Mouse (Mus musculus): ENCODE data around the gene Samd11.

The Samd11 gene

DNA sequence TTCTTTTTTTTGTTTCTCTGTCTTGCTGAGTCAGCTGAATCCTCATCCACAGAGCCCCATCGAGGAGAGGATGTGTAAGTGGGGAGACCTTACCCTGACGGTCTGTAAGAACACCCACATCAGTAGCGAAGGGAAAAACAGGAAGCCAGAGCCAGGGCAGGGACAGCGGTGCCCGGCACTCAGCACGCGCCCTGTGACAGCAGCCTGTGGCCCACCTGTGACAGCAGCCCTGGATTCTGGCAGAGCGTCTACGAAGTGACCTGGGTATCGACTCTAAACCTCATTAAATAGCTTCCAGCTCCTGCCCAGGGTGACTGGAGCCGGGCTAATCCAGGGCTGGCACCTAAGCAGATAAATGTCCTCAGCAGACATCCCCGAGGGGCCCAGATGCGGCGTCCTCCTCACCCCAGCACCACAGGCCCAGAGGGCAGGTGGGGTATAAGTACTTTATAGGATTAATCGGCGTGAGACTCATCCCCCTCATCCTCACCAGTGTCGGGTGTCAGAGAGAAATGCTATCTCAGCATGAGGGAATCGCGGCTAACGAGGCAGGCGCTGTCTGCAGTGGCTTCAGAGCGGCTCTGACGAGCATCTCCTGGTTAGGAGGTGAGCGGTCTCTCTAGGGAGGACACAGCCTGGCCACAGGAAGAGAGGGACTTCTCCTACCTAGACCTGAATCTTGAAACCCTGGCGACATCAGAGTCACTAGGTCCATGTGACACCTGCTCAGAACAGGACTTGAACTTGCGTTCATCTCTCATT, at the start of gene Samd11:
Gene Samd11, minus strand, starts transcription at position 580 of the 762 bp plus-strand sequence.
- CTCF ChIA-PET: no interaction called here

DNA sequence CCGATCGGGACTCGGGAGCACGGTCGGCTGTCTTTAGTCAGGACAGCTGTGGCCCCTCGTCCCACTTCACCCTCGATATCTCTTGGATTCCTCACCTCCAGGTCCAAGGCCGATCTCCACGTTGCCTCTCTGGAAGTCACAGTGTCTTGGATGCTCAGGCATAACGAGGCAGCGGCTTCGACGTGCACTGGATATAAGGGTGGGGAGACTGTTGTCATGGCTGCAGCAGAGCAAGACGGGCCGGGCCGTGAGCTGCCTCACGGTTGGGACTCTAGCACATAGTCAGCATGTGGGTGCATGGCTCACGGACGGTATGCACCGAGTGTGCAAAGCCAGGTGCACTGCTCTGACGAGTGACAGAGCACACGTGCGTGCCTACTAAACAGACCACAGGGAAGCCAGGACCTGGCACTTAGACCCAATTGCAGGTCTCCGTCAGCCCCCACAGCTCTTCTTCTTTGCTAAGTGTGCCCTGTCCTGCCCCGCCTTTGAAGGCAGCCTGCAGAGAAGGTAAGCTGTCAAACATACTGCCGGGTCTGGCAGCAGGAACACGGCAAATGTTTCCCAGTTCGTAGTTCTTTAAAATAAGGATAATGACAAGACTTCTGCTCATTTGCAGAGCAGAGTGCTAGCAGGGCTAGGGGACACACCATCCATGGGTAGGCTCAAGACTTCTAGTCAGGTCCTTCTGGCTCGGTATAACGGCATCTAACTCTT, 938 bp downstream of the Samd11 start:
- CTCF ChIA-PET: no interaction called here

DNA sequence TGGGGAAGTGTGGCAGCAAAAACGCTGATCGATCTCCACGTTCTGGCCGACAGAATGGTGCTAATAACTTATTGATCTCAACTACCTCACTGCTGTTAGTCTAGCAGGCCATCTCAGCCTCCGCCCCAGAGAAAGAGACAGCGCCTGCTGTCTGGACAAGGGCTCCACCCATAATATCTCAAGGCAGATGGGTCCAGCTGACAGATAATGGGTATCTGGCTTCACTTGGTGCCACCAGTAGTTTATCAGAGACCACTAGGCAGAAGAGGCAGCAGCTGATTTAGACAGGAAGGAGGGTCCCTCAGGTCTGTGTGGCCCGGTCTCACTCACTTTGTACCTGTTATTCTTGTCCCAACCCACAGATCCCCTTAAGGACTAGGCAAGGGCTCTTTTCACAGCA, 2.4 kb downstream of the Samd11 start:
- CTCF ChIA-PET: no interaction called here

DNA sequence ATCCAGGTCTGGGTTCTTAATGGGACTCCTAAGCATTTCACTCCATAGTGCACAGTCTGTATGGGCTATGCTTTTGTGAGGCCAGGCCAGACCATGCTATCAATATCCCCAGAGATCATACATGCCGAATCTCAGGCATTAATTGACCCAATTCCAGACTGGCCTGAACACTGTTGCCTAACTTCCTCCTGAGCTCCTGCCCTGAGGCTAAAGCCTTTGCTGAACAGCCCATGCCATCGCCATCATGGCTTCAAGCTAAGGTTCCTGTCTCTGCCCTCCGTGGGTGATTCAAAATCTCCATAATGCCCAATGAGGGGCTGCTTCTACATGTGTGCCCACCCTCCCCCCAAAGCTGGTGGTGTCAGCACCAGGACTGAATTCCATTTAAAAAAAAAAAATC, 2.8 kb downstream of the Samd11 start:
- CTCF ChIA-PET: interaction anchor here (0.6 kb wide), 1 partner anchor 1053 kb away, joined by 3 read pairs; no protein-coding TSS in a partner anchor

DNA sequence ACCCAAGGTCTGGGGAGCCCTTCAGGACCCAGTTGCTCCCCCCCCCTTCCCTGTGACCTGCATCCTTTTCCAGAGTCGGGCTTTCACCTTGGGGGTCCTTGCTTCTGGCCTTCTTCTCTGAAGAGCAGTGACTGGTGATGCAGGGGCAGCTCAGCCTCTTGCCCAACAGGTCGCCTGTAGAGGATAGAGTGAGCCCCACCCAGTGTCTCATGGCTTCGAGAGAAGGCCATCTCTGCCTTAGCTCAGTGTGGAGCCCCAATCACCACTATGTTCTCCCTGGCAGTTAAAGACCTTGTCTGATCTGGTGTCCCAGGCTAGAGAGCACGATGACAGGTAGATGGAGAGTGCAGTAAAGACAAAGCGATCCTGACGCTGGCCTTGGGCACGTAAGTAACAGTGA, 3.3 kb downstream of the Samd11 start:
- CTCF ChIA-PET: interaction anchor here (0.6 kb wide), 1 partner anchor 1052 kb away, joined by 3 read pairs; no protein-coding TSS in a partner anchor

DNA sequence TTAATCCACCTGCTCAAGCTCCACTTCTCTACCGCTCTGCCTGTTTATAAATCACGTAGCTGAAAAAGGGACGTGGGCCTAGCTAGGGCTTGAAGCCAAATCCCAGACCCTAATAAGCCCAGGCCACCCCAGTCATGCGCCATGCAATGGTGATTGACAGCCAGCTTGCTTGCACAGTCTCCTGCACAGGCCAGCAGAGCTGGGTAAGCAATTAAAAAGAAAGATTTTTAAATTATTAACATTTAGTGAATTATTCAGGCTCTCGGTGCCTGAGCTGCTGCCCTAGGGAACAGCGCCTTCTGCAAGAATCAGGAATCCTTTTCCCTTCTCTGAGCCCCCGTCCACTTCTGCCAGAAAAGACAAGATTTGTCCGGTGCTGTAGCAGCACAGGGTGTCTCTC, 4.4 kb downstream of the Samd11 start:
- CTCF ChIA-PET: no interaction called here

DNA sequence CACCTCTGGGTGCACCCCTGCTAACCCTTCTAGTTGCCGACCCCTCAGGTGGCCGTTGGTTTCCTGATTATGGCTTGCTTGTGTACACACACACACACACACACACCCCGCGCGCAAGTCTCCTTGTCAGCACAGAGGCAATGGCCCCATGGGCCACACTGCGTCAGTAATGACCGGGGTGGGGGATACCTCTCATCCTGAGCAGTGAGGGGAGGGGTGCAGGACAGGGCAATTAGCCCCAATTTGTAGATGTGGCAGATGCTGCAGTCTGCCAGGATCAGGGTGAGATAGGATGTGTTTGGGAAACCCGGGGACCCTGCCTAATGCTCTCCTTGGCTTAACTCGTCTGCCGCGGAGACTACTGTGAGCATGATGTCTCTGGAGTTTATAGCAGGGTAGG, 5.9 kb downstream of the Samd11 start:
- CTCF ChIA-PET: no interaction called here

DNA sequence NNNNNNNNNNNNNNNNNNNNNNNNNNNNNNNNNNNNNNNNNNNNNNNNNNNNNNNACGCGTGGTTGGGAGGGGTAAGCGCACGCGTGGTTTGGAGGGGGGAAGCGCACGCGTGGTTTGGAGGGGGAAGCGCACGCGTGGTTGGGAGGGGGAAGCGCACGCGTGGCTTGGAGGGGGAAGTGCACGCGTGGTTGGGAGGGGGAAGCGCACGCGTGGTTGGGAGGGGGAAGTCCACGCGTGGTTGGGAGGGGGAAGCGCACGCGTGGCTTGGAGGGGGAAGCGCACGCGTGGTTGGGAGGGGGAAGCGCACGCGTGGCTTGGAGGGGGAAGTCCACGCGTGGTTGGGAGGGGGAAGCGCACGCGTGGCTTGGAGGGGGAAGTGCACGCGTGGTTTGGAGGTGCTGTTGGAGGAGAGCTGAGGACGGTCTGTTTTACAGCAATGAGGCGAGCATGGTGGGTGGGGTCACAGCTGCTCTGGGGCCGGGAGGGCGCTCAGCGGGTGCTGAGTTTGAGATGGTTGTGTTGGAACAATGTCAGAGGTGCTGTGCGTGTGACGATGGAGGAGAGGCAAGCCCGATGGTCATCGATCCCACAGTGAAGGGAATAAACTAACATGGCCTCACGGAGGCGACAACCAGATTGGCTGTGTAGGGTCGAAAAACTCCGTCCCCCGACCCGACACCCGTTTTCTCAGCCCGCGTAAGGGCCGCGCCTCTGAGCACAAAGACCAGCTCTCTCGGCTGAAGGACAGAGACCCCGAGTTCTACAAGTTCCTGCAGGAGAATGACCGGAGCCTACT, 18.6 kb downstream of the Samd11 start:
- CTCF ChIA-PET: no interaction called here

DNA sequence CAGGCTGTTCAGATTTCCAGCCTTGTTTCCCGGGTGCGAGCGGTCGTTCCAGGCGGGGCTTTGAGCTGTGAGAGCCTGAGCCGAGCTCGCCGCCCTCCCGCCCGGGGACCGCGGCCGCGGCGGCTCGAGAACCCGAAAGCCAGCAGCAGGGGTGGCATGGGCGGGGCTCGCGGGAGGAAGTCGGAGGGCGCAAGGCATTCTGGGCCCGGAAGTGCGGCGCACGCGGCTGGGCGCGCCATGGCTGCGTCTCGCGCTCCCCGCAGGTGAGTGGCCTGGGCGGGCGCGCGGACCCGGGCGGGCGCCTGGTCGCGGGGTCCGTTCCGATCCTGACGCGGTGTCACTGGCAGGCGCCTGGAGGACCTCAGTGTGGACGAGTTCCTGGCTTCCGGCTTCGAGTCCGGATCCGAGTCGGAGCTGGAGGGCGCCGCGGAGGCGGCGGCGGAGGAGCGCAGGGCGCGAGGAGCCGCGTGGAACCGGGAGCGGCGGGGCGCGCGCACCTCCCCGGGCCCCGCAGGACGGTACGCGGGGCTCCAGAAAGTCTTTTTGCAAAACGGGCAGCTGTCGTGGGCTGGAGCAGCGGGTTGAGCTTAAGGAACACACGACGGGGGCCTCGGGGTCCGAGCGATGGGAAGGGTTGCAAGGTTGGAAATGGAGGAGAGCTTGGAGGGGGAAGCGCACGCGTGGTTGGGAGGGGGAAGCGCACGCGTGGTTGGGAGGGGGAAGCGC, 19.5 kb downstream of the Samd11 start, which contains the start of gene Noc2l:
Gene Noc2l, plus strand, starts transcription at position 203 of the 726 bp plus-strand sequence.
- CTCF ChIA-PET: no interaction called here

DNA sequence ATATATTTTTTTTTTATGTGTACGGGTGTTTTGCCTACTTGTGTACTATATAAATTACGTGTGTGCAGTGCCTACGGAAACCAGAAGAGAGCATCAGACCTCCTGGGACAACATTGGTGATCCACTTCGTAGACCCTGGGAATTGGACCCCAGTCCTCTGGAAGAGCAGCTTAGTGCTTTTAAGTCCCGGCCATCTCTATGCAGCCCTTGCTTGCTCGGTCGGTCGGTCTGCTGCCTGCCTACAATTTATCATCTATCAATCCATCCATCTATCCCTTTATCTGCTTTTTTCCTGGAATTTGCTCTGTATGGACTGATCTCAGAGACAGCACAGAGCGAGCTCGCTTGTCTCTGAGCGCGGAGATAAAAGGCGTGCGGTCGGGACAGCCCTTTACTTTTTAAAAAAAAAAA, 20.1 kb downstream of the Samd11 start:
- CTCF ChIA-PET: interaction anchor here (0.7 kb wide), 1 partner anchor 124 kb away, joined by 3 read pairs; no protein-coding TSS in a partner anchor

DNA sequence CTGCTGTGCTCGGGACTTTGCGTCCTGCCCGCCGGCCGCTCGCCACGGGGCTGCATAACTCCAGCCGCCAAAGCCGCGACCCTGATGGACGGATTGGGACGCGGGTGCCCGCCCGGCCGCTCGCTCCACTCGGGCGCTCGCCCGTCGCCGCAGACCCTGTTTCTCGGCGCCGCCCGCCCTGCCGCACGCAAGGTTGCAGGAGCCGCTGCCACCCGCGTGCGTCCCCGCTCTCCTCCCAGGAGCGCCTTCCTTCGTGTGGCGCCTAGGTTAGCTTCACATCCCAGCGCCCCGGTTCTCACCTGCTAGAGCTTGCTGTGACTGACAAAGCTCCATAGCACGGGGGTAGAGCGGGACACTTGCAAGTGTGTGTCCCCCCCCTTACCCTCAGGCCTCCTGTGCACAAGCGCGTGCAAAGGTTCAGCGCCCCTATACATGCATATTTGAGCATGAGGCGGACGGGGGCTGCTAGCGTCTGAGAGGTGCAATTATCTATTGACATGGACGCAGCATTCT, 20.7 kb downstream of the Samd11 start, which contains the start of gene Plekhn1:
Gene Plekhn1, minus strand, starts transcription at position 157 of the 513 bp plus-strand sequence.
- CTCF ChIA-PET: interaction anchor here (0.7 kb wide), 1 partner anchor 123 kb away, joined by 3 read pairs; no protein-coding TSS in a partner anchor

DNA sequence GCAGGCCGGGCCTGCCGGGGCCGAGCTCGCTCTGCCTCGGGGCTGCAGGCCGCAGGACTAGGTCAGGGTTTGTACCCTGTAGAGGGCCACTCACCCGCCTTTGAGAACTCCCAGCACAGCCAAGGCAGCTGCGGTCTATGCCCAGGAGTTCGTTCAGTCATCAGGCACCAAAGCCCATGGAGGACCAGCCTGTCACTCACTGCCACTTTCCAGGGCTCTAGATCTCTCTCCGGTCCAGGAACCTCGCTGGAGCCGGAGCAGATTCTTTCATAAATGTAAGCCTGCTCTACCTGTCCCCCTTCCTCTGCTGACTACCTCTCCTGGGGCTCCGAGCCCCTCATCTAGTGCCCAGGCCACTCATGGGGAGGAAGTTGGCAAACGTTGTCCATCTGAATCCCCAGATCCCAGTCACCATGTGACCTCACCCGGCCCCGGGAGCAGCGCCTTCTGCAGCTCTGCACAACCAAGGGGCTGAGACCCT, 21.4 kb downstream of the Samd11 start:
- CTCF ChIA-PET: no interaction called here

DNA sequence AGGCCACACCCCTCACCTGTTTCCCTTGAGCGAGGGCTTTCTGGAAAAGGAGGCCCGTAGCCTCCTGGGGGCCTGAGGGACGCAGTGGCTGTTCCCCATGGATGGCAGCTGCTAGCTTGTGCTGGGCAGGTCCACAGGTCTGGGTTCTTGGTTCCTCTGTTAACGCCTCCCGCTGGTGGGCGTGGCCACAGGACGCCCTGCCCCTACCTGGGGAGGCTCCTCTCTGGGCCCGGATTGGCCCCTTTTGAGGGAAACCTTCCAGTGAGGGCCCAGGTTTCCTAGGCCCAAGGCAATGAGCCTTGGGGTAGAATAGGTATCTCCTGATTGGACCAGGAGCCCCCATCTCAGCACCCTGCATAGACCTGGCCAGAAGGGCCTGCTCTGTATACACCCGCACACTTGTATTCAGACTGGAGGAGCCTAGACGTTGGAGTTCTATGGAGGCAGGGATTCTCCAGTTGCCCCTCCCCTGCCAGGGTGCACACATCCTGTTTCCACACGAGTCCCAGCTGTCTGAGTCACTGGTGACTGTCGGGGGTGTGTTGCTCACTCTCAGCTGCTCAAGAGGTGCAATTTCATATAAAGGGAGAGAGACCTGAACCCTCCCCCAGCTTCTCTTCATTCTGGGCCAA, 26.9 kb downstream of the Samd11 start:
- CTCF ChIA-PET: no interaction called here

DNA sequence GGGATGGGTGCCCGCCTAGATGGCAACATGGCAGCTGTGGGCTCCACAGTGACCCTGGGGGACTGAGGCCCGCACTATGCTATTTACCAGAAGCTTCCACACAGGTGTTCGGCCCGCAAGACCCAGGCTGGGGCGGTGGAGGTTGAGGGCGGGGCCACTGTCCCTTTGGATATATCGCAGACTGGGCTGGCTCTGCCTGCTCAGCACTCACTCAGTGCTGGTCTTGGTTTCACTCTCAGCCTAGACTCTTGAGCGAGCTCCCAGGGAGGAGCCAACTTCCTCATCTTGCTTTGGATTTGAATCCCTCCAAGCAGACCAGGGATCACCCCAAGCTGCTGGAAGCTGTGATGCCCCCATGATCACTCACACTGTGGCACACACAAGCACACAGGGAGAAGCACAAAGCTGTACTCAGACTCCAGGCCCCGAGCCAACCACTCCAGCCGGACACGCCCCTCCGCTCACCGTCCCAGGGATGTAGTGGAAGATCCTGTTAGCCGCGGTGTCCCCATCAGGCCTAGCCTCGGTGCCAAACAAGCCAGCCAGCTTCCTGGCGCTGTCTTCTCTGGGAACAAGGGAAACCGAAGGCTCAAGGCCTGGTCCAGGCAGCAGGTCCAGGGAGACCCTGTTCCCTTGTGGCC, 27.6 kb downstream of the Samd11 start:
- CTCF ChIA-PET: no interaction called here

DNA sequence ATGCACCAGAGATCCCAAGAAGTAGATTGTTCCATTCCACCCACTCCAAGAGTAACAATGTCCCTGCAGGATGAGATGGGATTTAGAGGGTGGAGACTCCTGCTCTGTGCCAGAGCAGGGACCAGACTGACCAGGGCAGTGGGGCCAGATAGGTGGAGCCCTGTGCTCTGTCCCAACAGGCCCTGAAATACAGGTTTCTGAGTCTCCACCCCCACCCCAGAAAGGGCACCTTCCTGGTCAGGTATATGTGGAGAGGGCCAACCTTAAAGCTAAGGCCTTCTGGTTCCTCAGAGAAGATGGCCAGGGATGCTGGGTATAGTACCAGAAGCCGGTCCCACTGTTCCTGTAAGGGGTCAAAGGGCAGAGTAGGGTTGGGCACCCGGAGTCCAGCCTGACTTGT, 31.2 kb downstream of the Samd11 start:
- CTCF ChIA-PET: no interaction called here

DNA sequence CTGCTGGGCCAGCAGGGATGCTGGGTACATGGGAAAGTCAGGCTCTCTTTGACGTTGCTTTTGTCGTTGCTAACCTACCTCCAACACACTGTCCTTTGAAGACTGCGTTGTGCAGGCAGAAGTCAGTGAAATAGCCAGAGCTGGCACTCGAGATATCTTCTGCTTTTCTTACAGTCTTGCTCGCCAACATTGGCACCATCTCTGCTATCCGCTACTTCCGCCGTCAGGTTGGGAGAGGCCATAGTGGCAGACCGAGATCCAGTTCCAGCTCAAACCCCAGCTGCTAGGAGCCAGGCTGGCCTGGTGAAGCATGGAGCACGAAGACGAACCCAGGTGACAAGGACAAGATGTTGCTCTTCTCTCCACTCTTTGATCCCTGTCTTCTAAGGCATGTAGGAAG, 35.5 kb downstream of the Samd11 start:
- CTCF ChIA-PET: no interaction called here

DNA sequence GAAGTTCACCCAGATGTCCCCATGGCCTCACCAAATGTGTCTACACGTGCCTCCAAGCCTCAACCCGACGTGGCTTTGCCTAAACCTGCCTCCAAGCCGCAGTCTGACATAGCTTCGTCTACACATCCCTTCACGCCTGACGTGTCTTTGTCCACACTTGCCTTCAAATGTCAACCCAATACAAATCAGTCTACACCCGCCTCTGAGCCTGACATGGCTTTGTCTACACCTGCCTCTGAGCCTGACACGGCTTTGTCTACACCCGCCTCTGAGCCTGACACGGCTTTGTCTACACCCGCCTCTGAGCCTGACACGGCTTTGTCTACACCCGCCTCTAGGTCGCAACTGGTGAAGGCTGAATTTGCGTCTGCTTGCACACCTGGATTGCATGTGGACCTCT, 37.6 kb downstream of the Samd11 start:
- CTCF ChIA-PET: no interaction called here

DNA sequence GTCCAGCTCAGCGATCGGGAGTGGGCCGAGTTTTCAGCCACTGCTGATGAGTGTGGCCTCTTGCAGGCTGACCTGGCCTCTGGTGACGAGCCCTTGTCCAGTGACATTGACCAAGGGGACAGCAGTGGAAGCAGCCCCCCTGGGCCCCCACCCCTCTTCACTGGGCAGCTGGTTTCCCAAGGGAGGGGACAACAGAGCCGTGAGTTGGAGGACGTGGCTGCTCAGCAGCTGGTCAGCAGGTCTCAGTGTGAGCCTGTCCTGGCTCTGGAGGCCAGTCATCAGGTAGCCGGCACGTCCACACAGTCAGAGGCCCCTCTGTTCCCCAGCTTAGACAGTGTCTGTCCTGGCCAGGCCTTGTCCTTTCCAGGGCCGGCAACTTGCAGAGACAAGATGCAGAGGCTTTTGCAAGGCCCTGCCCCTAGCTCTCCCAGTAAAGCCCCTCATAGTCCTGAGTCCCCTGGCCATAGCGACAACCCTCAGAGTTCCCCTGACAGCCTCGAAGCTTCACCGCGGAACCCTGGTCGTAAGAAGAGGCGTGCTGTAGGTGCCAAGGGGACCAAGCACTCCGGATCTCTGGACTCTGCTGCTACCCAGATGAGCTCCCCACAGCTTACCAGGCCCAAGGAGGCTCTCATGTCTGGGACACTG, 38.3 kb downstream of the Samd11 start:
- CTCF ChIA-PET: no interaction called here

DNA sequence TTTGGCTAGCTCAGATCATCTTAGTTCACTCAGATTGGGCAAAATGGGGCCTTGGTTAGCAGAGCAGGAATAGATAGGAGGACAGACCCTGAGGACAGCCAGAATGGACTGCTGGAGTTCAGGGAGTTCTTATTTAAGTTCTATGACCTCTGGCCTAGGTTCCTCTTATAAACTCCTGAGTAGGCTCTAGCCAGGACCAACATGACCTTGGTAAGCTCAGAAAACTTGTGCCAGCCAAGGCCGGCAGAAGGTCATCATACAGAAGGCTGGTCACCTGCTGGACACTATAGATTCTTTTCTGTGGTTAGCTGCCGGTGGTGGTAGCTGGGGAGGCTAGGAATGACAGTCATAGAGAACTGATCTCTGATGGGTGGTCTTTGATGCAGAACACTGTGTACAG, 39.3 kb downstream of the Samd11 start:
- CTCF ChIA-PET: no interaction called here

DNA sequence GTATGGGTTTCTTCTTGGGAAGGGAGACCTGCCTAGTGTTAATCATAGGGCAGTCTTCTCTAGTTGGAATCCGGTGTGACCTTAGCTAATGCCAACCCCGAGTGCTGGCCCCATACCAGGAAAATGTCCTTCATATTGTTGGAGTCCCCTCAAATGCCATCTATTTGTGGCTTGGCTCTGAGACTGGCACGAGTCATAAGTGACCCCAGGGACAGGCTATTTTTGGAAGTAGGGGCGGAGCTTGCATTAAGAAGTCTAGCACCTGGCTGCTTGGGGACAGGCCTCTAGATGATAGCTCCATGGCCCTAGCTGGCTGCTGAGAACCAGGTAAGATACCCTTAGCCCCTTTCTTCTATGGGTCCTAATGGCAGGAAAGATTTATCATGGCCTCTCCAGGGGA, 39.8 kb downstream of the Samd11 start, which contains the start of gene Perm1:
Gene Perm1, plus strand, starts transcription at position 220 of the 400 bp plus-strand sequence.
- CTCF ChIA-PET: no interaction called here
